In genomic region chr14:101537906-101538305, GRCm38 (mm10) we compare ENCODE assay signal across 10 mouse cellular contexts.
DNase-seq lines count a peak whose midpoint lies in the region; ATAC-seq and TF ChIP-seq lines count a peak whose summit lies in the region.
"Had no signal": no experiment of that assay in that cellular context is flagged by ENCODE, and none has a peak within 500 bp of the region (broad histone marks: within the 10 kb centered on the region; RNA-seq: fewer than 3 reads in every experiment).

No protein-coding gene starts in this region.

- no peak for ATAC-seq in heart, embryonic 12.5 days (ENCODE audit: insufficient number of reproducible peaks, low FRiP score)
- ATAC-seq in stomach, embryonic 16.5 days (ENCODE audit: insufficient read depth, low FRiP score) = peak; percentile 22; the same call in 1 of the 2 replicates
- no peak for ATAC-seq in stomach, postnatal 0 days (ENCODE audit: low FRiP score, low TSS enrichment)

- H3K9me3 ChIP-seq in heart, embryonic 12.5 days (replicated peaks) = no peaks in the 10 kb centered on the region
- no peaks in the 10 kb centered on the region for H3K9me3 ChIP-seq in stomach, embryonic 16.5 days (replicated peaks; ENCODE audit: control insufficient read depth, low read length)
- no peaks in the 10 kb centered on the region for H3K9me3 ChIP-seq in stomach, postnatal 0 days (ENCODE audit: control insufficient read depth, low read length)
- H3K9me3 ChIP-seq: midbrain, embryonic 12.5 days had no signal

- no peaks in the 10 kb centered on the region for H3K36me3 ChIP-seq in heart, embryonic 12.5 days
- no peaks in the 10 kb centered on the region for H3K36me3 ChIP-seq in stomach, embryonic 16.5 days (ENCODE audit: control insufficient read depth, insufficient read depth, low read length)
- H3K36me3 ChIP-seq in stomach, postnatal 0 days (ENCODE audit: control insufficient read depth, insufficient read depth, low read length) = no peaks in the 10 kb centered on the region
- H3K36me3 ChIP-seq: midbrain, embryonic 12.5 days had no signal

- no peak for TF ChIP-seq EP300 in stomach, postnatal 0 days (optimal IDR thresholded peaks at IDR 0.05)

- H3K4me3 ChIP-seq in heart, embryonic 12.5 days = no peak overlapping the region
- no peak overlapping the region for H3K4me3 ChIP-seq in stomach, embryonic 16.5 days (replicated peaks; ENCODE audit: low read length)
- H3K4me3 ChIP-seq in stomach, postnatal 0 days (ENCODE audit: low read depth, low read length) = no peak overlapping the region
- H3K4me3 ChIP-seq: midbrain, embryonic 12.5 days had no signal

- TF ChIP-seq CTCF in stomach, postnatal 0 days (IDR thresholded peaks at IDR 0.05; ENCODE audit: low read depth) = no peak

- 21% methylated on average over 2 of the region's 2 CpGs for WGBS in heart, embryonic 12.5 days
- 53% methylated on average over 2 of the region's 2 CpGs for WGBS in stomach, embryonic 16.5 days
- 70% methylated on average over 2 of the region's 2 CpGs for WGBS in stomach, postnatal 0 days

- no peaks in the 10 kb centered on the region for H3K27me3 ChIP-seq in heart, embryonic 12.5 days (replicated peaks)
- no peaks in the 10 kb centered on the region for H3K27me3 ChIP-seq in stomach, embryonic 16.5 days (ENCODE audit: control insufficient read depth, insufficient read depth, low read length)
- H3K27me3 ChIP-seq in stomach, postnatal 0 days (ENCODE audit: control insufficient read depth, insufficient read depth, low read length) = no peaks in the 10 kb centered on the region
- H3K27me3 ChIP-seq: midbrain, embryonic 12.5 days had no signal

- no peak overlapping the region for H3K9ac ChIP-seq in heart, embryonic 12.5 days
- no peak overlapping the region for H3K9ac ChIP-seq in stomach, embryonic 16.5 days (ENCODE audit: low read length)
- H3K9ac ChIP-seq in stomach, postnatal 0 days (ENCODE audit: low read length) = no peak overlapping the region
- H3K9ac ChIP-seq: midbrain, embryonic 12.5 days had no signal

- H3K4me2 ChIP-seq in heart, embryonic 12.5 days = no peak overlapping the region
- H3K4me2 ChIP-seq in stomach, embryonic 16.5 days (ENCODE audit: low read depth, low read length) = no peak overlapping the region
- no peak overlapping the region for H3K4me2 ChIP-seq in stomach, postnatal 0 days (replicated peaks; ENCODE audit: low read depth)
- H3K4me2 ChIP-seq: midbrain, embryonic 12.5 days had no signal

- DNase-seq in heart, adult 8-10 months (ENCODE audit: low spot score) = no peak
- DNase-seq in stomach, postnatal 0 days (ENCODE audit: low spot score) = no peak
- DNase-seq in forelimb bud, embryonic 11.5 days (ENCODE audit: low read depth, low spot score) = peak; percentile 25
- peak; percentile 44 for DNase-seq in retina, postnatal 1 day
- DNase-seq in lung, postnatal 4 days = no peak
- DNase-seq in spleen, postnatal 36 days (ENCODE audit: low spot score in 2 of 2) = no peak
- DNase-seq: thymus, adult 18-20 months had no signal

- H3K4me1 ChIP-seq in heart, embryonic 12.5 days (replicated peaks) = peaks cover 16% of the 10 kb centered on the region
- no peaks in the 10 kb centered on the region for H3K4me1 ChIP-seq in stomach, embryonic 16.5 days (ENCODE audit: control insufficient read depth, insufficient read depth, low read length)
- H3K4me1 ChIP-seq in stomach, postnatal 0 days (replicated peaks; ENCODE audit: control insufficient read depth, insufficient read depth) = no peaks in the 10 kb centered on the region
- H3K4me1 ChIP-seq: midbrain, embryonic 12.5 days had no signal

- H3K27ac ChIP-seq in heart, embryonic 12.5 days (ENCODE audit: poor library complexity, severe bottlenecking) = peak overlapping the region; percentile 66
- H3K27ac ChIP-seq in stomach, embryonic 16.5 days (ENCODE audit: low read length) = no peak overlapping the region
- no peak overlapping the region for H3K27ac ChIP-seq in stomach, postnatal 0 days (replicated peaks)
- H3K27ac ChIP-seq: midbrain, embryonic 12.5 days had no signal

Comparison
In these comparisons a context has a peak if more than half of its experiments do, and no peak if none do; other contexts are left out.
1. DNase-seq: peak in forelimb bud, embryonic 11.5 days (single experiment) and retina, postnatal 1 day (single experiment); none in heart, adult 8-10 months (single experiment), stomach, postnatal 0 days (single experiment), lung, postnatal 4 days (0 of 2) and spleen, postnatal 36 days (0 of 2).